Mouse (Mus musculus): ENCODE measurements at regions not wholly inside any gene's neighbourhood (a gene's known extent, or its start where the extent isn't known, plus 50 kb on each side); places are given as distances from the start of the nearest gene placed in this dataset.

DNA sequence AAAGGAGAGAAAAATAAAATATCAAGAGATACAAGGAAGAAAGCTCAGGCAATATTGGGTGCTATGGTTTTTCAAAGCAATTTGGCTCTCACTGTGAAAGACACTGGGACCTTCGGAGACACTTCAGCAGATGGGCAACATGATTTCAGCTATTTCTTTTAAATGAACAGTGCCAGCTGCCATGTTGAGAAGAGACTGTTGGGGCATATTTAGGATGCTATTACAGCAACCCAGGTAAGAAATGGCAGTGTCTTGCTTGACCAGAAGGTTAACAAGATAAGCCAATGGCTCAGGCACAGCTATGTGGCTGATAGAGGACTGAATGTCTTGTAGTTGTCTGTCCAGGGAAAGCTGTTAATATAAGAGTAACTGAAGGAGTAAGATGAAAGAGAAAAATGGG is 348.6 kb downstream of the Ankrd7 start:
- TF ChIP-seq CTCF (conservative IDR thresholded peaks at IDR 0.05): no peak
- Histone ChIP-seq H3K4me3 (no peak overlapping the region), H3K27ac (no peak overlapping the region)
- no peak for DNase-seq (ENCODE audit: low spot score in 2 of 2)

GRCm38 (mm10) chr6:19215124-19215523 is 349.0 kb downstream of the Ankrd7 start:
- DNase-seq (ENCODE audit: low spot score in 2 of 2): no peak
- no peak overlapping the region for H3K4me3 ChIP-seq
- TF ChIP-seq CTCF (conservative IDR thresholded peaks at IDR 0.05): no peak
- H3K27ac ChIP-seq: no peak overlapping the region

- no peak for TF ChIP-seq CTCF (conservative IDR thresholded peaks at IDR 0.05)
Measured at GRCm38 (mm10) chr6:19264075-19264819, 398.1 kb downstream of the Ankrd7 start.

GRCm38 (mm10) chr6:19273207-19273606 is 407.1 kb downstream of the Ankrd7 start:
- Histone ChIP-seq H3K4me3 (no peak overlapping the region), H3K27ac (no peak overlapping the region)
- DNase-seq (ENCODE audit: low spot score in 2 of 2): no peak
- no peak for TF ChIP-seq CTCF (conservative IDR thresholded peaks at IDR 0.05)

More at GRCm38 (mm10) chr6:19264075-19264819, 398.1 kb downstream of the Ankrd7 start:
- H3K27ac ChIP-seq: no peak overlapping the region
- H3K4me3 ChIP-seq: no peak overlapping the region
- DNase-seq (ENCODE audit: low spot score in 2 of 2): no peak

GRCm38 (mm10) chr6:19282682-19283333 is 416.7 kb downstream of the Ankrd7 start:
- peak; percentile 63 to 84 for DNase-seq (ENCODE audit: low spot score in 2 of 2)
- no peak for TF ChIP-seq CTCF (conservative IDR thresholded peaks at IDR 0.05)
- H3K4me3 ChIP-seq: no peak overlapping the region
- peak overlapping the region; percentile 73 for H3K27ac ChIP-seq

DNA sequence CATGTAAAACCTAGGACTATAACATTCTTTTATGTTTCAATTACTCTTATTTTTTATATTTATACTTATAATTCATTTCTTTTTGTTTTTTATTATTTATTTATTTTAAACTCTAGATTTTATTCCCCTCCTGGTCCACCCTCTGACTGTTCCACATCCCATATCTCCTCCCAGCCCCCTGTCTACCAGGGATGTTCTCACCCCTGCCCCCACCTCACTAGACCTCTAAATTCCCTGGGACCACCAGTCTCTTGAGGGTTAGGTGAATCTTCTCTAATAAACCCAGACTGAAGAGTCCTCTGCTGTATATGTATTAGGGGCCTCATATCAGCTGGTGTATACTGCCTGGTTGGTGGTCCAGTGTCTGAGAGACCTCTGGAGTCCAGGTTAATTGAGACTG is 466.5 kb downstream of the Ankrd7 start:
- H3K4me3 ChIP-seq: no peak overlapping the region
- TF ChIP-seq CTCF (conservative IDR thresholded peaks at IDR 0.05): no peak
- DNase-seq (ENCODE audit: low spot score in 2 of 2): no peak
- H3K27ac ChIP-seq: no peak overlapping the region

DNA sequence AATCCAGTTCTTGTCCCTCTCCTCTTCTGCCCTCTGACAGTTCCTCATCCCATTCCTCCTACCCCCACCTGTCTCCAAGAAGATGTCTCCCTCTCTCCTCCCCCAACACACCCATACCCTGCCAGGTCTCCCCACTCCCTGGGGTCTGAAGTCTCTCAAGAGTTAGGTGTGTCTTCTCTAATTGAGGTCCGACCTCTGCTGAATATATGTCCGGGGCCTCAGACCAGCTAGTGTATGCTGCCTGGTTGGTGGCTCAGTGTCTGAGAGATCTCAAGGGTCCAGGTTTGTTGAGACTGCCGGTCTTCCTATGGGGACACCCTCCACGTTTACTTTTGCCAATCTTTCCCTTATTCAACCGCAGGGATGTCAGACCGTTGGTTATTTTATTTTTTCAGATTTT is 469.5 kb downstream of the Ankrd7 start:
- TF ChIP-seq CTCF (conservative IDR thresholded peaks at IDR 0.05): no peak
- no peak for DNase-seq (ENCODE audit: low spot score in 2 of 2)
- Histone ChIP-seq H3K27ac (no peak overlapping the region), H3K4me3 (no peak overlapping the region)

DNA sequence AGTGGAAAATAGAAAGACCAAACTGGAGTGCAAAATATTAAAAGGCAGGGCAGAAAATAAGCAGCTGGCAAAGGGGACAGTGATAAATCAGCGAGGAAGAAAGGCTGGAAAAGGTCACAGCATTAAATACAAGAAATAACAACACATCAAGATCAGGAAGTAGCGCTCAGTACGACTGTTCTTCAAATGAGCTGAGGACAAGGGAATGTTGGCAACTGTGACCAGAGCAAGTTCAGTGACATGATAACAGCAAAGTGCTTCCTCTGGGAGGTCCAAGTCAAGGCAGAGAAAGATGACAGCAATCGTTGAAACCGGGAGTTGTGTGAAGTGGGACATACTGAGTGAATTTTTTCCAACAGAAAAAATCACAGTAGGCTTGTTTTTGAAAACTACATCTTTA is 472.4 kb downstream of the Ankrd7 start:
- no peak overlapping the region for H3K4me3 ChIP-seq
- no peak overlapping the region for H3K27ac ChIP-seq
- no peak for DNase-seq (ENCODE audit: low spot score in 2 of 2)
- no peak for TF ChIP-seq CTCF (conservative IDR thresholded peaks at IDR 0.05)
